Mouse (Mus musculus) B cell, adult 2 months (primary cell): Measurements from ENCODE around the gene Crlf1.

Source experiments
- DNase-seq, 2 experiments: peaks; one replicate each; pipeline ENCODE4 v3.0.0; 2022

Crlf1 gene

GRCm38 (mm10) chr8:70469295-70469916, 23.6 kb upstream of the Crlf1 start:
- DNase-seq = no peak

DNA sequence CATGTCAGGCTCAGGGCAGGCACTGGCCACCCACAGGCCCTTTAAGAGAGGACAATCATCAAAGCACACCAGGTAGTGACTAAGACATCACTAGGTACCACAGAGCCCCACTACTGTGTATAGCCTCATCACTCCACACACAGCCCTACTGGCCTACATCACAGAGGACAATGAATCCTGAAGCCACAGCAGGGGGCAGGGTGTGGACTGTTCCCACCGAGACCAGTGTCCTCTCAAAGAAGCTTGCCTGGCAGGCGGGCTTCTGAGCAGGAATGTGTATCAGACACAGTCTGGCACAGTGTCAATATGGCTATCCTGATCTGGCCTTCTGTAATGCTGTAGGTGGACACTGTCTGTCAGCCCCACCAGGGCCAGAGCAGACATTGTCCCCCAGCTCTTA, 23.0 kb upstream of the Crlf1 start:
- no peak for DNase-seq

DNA sequence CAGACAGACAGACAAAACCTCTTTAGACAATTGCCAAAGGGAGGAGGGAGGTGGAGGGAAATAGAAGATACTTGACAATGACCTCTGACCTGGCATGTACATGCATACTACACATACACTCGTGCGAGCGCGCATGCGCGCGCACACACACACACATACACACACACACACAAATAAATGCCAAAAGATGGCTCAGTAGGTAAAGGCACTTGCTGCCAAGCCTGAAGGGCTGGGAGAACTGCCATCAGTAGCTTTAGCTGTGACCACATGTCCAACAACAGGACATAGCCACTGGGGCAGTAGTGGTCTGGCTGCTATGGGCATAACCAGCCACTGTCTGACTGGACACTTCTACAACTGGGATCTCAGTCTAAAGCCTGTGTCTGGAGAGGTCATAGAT, 21.1 kb upstream of the Crlf1 start:
- DNase-seq = no peak

DNA sequence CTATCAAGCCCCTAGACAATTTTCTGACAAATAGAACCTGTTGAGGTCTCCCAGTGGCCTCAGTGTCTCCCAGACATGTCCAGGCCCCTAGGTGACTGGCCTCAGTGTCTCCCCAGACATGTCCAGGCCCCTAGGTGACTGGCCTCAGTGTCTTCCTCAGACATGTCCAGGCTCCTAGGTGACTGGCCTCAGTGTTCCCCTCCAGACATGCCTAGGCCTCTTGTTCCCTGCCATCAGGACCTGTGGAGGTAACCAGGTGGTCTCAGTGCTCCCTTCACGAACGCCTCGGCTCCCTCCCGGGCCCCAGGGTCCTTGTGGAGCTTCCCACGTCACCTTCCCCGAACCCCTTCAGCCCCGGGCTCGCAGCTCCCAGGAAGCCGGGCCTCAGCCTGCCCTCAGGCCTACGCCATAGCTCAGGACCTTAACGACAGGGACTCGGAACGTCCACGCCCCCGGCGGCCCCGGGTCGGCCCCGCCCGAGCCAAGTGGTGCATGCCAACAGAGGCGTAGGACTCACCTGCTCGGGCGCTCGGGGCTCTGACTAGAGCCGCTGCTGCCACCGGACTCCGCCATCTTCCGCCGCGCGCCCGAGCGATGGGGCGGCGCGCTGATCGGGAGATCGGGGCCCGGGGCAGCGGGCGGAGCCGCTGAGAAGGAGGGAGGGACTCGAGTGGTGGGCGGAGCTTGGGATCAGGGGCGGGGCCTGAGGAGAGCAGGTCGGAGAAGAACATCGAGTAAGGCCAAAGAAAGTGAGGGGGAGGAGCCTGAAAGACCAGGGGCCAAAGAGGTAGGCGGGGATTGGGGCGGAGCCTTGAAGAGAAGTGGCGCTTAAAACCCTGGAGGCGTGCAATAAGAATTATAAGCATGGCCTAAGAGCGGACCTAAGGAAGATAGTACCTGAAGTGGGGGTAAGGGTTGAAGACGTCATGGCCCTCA, 16.4 kb upstream of the Crlf1 start, which contains the start of gene Klhl26:
Klhl26 (minus strand) TSS at position 636 of the 936 bp plus-strand sequence.
- DNase-seq = peak; percentile 99

DNA sequence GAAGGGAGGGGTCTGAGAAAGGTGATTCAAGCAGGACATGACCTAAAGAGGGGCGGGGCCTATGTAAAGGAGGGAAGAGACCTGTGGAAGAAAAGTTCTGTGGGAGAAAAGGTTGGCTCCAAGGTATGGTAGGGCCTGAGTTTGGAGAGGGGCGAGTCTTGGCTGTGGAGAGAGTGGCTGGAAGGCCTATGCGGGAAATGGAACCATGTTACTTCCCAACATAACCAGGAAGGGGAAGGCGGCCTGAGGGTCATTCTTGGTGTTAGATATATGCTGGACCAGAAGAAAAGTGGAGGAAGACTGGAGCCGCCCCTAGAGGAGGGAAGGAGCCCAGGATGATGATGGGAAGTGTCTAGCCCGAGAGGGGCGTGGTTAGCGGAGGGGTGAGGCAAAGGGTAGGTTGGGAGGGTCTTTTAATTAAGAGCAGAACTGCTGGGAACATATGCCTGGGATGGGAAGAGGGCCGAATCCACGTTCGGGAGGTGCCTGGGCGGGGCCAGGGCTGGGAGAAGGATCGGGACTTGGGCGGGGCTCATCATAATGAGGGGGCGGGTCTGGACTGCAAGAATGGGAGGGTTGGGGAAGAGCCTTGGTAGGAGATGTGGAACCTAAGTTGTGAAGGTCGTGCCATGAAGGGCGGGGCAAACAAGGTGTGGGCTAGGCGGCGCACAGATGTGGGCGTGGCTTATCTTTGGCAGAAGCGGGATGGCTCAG, 15.5 kb upstream of the Crlf1 start:
- DNase-seq = peak in 1 of 2 experiments; percentile 15

DNA sequence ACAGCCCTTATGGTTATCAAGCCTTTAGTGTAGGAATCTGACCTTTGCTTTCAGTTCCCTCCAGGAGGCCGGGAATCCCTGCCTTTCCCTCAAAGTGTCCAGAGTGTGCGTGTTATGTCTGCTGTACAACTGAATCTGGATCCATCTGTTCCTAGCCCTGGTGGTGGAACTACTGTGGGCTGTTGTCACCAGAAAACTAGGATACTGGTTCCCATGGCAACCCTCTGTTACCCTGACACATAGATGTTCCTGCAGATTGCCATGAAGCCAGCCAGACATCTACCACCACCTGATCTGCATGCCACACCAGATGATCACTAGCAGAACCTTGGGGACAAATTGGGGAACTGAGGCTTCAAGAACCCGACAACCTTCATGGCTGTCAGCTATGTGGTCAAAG, 11.1 kb upstream of the Crlf1 start:
- DNase-seq = no peak

GRCm38 (mm10) chr8:70482943-70483342, 10.0 kb upstream of the Crlf1 start:
- DNase-seq = no peak

- no peak for DNase-seq
Measured at GRCm38 (mm10) chr8:70486191-70486681, 6.7 kb upstream of the Crlf1 start.

GRCm38 (mm10) chr8:70486941-70487520, 5.9 kb upstream of the Crlf1 start, which contains the start of gene Tmem59l:
Gene Tmem59l, minus strand, starts transcription at chr8:70487358.
- DNase-seq = no peak

GRCm38 (mm10) chr8:70487993-70488796, 4.8 kb upstream of the Crlf1 start:
- DNase-seq = no peak

GRCm38 (mm10) chr8:70488931-70489470, 4.0 kb upstream of the Crlf1 start:
- no peak for DNase-seq

- DNase-seq = no peak
Measured at GRCm38 (mm10) chr8:70489576-70489975, 3.4 kb upstream of the Crlf1 start.

DNA sequence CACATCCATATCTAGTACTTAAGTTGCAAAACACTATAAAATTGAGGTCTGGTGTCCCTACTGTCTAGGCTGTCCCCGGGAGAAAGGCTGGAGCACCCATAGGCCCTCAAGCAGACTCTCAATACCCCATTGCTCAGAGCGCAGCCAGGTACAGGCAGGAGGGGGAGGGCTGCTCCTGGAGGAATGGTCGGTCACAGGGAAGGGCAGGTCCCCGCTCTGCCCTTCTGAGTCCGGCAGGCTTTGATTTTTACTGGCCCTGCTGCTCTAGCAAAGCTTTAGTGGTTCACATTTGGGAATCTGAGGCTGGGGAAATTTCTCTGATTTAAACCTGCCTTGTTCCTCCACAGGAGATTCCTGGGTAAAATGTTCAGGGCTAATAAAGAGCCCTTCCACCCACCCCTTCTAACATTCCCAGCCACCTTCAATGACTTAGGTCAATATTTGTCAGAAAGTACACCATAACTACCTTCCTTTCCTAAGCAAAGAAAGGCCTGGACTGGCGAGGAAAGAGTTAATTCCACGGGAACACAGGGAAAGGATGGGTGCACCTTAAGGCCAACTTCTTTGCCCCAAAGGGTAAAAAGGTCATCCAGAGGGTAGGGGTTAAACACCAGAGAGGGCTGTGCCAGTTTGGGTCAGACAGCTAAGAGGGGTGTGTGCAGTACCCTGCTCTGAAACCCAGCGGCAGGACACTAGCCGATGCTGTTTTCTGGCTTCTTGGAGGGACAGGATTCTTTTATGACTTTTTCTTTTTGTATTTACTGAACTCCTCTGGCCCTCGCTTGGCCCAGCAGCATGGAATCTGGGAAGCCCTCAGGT, 2.7 kb upstream of the Crlf1 start:
- DNase-seq = no peak

- DNase-seq = no peak
Measured at GRCm38 (mm10) chr8:70490880-70491495, 2.0 kb upstream of the Crlf1 start.

GRCm38 (mm10) chr8:70493692-70494415, 896 bp downstream of the Crlf1 start:
- no peak for DNase-seq

GRCm38 (mm10) chr8:70494416-70494945, 1.5 kb downstream of the Crlf1 start:
- DNase-seq = peak; percentile 53 to 60

DNA sequence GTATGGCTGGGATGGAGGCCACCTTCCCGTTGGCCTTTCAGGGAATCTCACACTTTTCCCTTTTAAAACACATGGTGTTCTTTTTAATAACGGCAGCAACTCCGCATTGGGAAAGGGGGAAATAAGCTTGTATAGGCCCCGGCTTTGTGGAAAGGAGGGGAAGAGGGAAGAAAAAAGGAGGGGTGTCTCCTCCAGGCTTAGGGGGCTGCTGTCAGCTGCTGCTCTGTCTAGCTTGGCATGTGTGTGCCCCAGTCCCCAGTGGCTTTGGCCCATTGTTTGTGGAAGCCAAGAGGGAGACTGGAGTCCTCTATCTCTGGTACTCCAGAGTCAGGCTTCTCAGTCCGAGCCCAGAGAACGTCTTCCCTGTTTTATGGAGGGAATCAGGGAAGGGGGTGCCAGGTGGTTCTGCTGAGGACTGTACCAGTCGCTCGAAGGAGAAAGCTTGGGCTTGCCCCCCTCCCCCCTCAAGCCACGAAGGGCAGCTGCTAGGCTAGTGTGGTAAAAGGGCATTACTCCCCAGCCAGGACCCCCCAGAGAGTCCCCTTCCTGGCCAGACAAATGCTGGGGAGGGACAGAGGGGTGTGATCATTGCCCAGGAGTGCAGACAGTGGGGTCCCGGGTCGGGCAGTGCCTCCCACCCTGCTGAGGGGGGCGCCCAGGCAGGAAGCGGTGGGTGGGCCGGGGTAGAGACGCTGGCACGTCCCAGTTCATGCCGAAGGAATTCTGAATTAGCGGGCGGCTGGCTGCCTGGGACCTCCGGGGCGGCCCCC, 2.2 kb downstream of the Crlf1 start:
- DNase-seq = no peak

GRCm38 (mm10) chr8:70495771-70496062, 2.8 kb downstream of the Crlf1 start:
- no peak for DNase-seq
